Mouse (Mus musculus) lung, embryonic 14.5 days (tissue): ENCODE measurements at regions not wholly inside any gene's neighbourhood (a gene's known extent, or its start where the extent isn't known, plus 50 kb on each side); places are given as distances from the start of the nearest gene placed in this dataset.
"Not testable (repeated sequence)": the region's sequence is repeated elsewhere in the genome, so short reads cannot be mapped to it uniquely, and the experiment has no call there.

Source experiments
- ATAC-seq: fragments of 200-750 bp; cut with Nextera tagmentation; 2 replicates; pipeline ENCODE4 v1.8.0; 2017; ENCODE audit warnings: mild to moderate bottlenecking, moderate TSS enrichment, moderate library complexity; ENCODE audit not compliant: insufficient read depth
- DNase-seq: peaks from one replicate; pipeline ENCODE4 v3.0.0-alpha.2; 2015
- H3K27ac ChIP-seq: fragments of 300-500 bp; sonication (generic); 2 replicates; pipeline ENCODE4 v1.5.1; 2014; ENCODE audit warnings: low read depth, mild to moderate bottlenecking, moderate library complexity
- H3K27me3 ChIP-seq: fragments of 300-500 bp; sonication (generic); 2 replicates; pipeline ENCODE4 v1.6.1; 2014; ENCODE audit warnings: low read length, control low read depth; ENCODE audit not compliant: insufficient read depth
- H3K36me3 ChIP-seq: fragments of 300-500 bp; sonication (generic); 2 replicates; pipeline ENCODE4 v1.6.1; 2014; ENCODE audit warnings: control low read depth; ENCODE audit not compliant: insufficient read depth
- H3K4me1 ChIP-seq: fragments of 300-500 bp; sonication (generic); 2 replicates; pipeline ENCODE4 v1.6.1; 2014; ENCODE audit warnings: antibody characterized with exemption, control low read depth; ENCODE audit not compliant: insufficient read depth
- H3K4me2 ChIP-seq: fragments of 300-500 bp; sonication (generic); 2 replicates; pipeline ENCODE4 v1.6.1; 2014; ENCODE audit warnings: mild to moderate bottlenecking
- H3K4me3 ChIP-seq: fragments of 300-500 bp; sonication (generic); 2 replicates; pipeline ENCODE4 v1.5.1; 2014; ENCODE audit warnings: low read depth, low read length
- H3K9ac ChIP-seq: fragments of 300-500 bp; sonication (generic); 2 replicates; pipeline ENCODE4 v1.6.1; 2014
- H3K9me3 ChIP-seq: fragments of 300-500 bp; sonication (generic); 2 replicates; pipeline ENCODE4 v1.6.1; 2016; ENCODE audit warnings: low read depth, low read length, control low read depth
- CTCF ChIP-seq: IDR thresholded peaks from 2 replicates; pipeline ENCODE4 v1.5.1; 2016; ENCODE audit warnings: antibody characterized with exemption, low read depth
- WGBS: fragments of 180-500 bp; shearing (Covaris S2); extraction: QIAGEN DNeasy Blood & Tissue Kit; methylation state at CpG from one replicate; pipeline ENCODE4 v1.1.7; 2014; 5-methylcytosine and 5-hydroxymethylcytosine counted together

GRCm38 (mm10) chr9:4061037-4061436, 248.2 kb downstream of the Aasdhppt start:
- Histone ChIP-seq H3K9ac (no peak overlapping the region), H3K4me2 (no peak overlapping the region), H3K27ac (no peak overlapping the region), H3K9me3 (no peaks in the 10 kb centered on the region), H3K4me1 (no peaks in the 10 kb centered on the region), H3K27me3 (no peaks in the 10 kb centered on the region), H3K36me3 (no peaks in the 10 kb centered on the region), H3K4me3 (no peak overlapping the region)
- no peak for TF ChIP-seq CTCF
- ATAC-seq (no peak), DNase-seq (no peak)

- no peak for DNase-seq
- Histone ChIP-seq H3K4me1 (no peaks in the 10 kb centered on the region), H3K9me3 (no peaks in the 10 kb centered on the region), H3K4me2 (no peak overlapping the region), H3K27me3 (no peaks in the 10 kb centered on the region), H3K4me3 (no peak overlapping the region), H3K9ac (no peak overlapping the region), H3K36me3 (no peaks in the 10 kb centered on the region), H3K27ac (no peak overlapping the region)
- TF ChIP-seq CTCF, result no peak
- no peak for ATAC-seq
Measured at GRCm38 (mm10) chr9:4048749-4049148, 260.5 kb downstream of the Aasdhppt start.

GRCm38 (mm10) chr9:4047654-4048053, 261.6 kb downstream of the Aasdhppt start:
- ATAC-seq, H3K4me3 ChIP-seq, H3K4me2 ChIP-seq, H3K36me3 ChIP-seq, H3K27ac ChIP-seq, DNase-seq, H3K4me1 ChIP-seq, H3K27me3 ChIP-seq, H3K9me3 ChIP-seq, H3K9ac ChIP-seq: not testable (repeated sequence)
- 31% methylated on average over 1 of the region's 1 CpGs for WGBS

GRCm38 (mm10) chr9:4040871-4041665, 268.2 kb downstream of the Aasdhppt start:
- DNase-seq (no peak), ATAC-seq (no peak)
- no peaks in the 10 kb centered on the region for H3K36me3 ChIP-seq
- no peaks in the 10 kb centered on the region for H3K9me3 ChIP-seq
- no peak overlapping the region for H3K4me2 ChIP-seq
- no peaks in the 10 kb centered on the region for H3K27me3 ChIP-seq
- H3K27ac ChIP-seq, result no peak overlapping the region
- H3K9ac ChIP-seq, result no peak overlapping the region
- no peak for TF ChIP-seq CTCF
- no peak overlapping the region for H3K4me3 ChIP-seq
- 83% methylated on average over 1 of the region's 1 CpGs for WGBS
- H3K4me1 ChIP-seq, result no peaks in the 10 kb centered on the region

GRCm38 (mm10) chr9:4027181-4027580, 282.1 kb downstream of the Aasdhppt start:
- not testable (repeated sequence) for H3K27ac ChIP-seq, H3K27me3 ChIP-seq

GRCm38 (mm10) chr9:4020093-4020492, 289.2 kb downstream of the Aasdhppt start:
- no peaks in the 10 kb centered on the region for H3K27me3 ChIP-seq
- ATAC-seq, result no peak
- H3K36me3 ChIP-seq, result no peaks in the 10 kb centered on the region
- H3K9ac ChIP-seq, result no peak overlapping the region
- no peak overlapping the region for H3K27ac ChIP-seq
- no peak for TF ChIP-seq CTCF
- H3K4me2 ChIP-seq, result no peak overlapping the region
- H3K4me1 ChIP-seq, result no peaks in the 10 kb centered on the region
- DNase-seq, result no peak
- WGBS, result 57% methylated on average over 2 of the region's 2 CpGs
- H3K4me3 ChIP-seq, result no peak overlapping the region
- no peaks in the 10 kb centered on the region; the same call in 1 of the 2 replicates for H3K9me3 ChIP-seq

More at GRCm38 (mm10) chr9:4027181-4027580, 282.1 kb downstream of the Aasdhppt start:
- H3K4me3 ChIP-seq, H3K36me3 ChIP-seq, H3K4me2 ChIP-seq, DNase-seq, H3K4me1 ChIP-seq, H3K9ac ChIP-seq, ATAC-seq, H3K9me3 ChIP-seq: not testable (repeated sequence)
- 83% methylated on average over 3 of the region's 3 CpGs for WGBS

- no peak overlapping the region for H3K27ac ChIP-seq
- no peak overlapping the region for H3K4me3 ChIP-seq
- H3K4me2 ChIP-seq, result no peak overlapping the region
- H3K27me3 ChIP-seq, result no peaks in the 10 kb centered on the region
- WGBS, result 79% methylated on average over 3 of the region's 3 CpGs
- no peaks in the 10 kb centered on the region for H3K36me3 ChIP-seq
- H3K9ac ChIP-seq, result no peak overlapping the region
- H3K9me3 ChIP-seq, result no peaks in the 10 kb centered on the region
- no peak for ATAC-seq
- H3K4me1 ChIP-seq, result no peaks in the 10 kb centered on the region
- no peak for DNase-seq
- TF ChIP-seq CTCF, result no peak
Measured at GRCm38 (mm10) chr9:3996686-3997085, 312.6 kb downstream of the Aasdhppt start.

- not testable (repeated sequence) for H3K4me2 ChIP-seq, H3K4me3 ChIP-seq, H3K27ac ChIP-seq, H3K9ac ChIP-seq, H3K36me3 ChIP-seq, H3K9me3 ChIP-seq, ATAC-seq, H3K4me1 ChIP-seq, DNase-seq, H3K27me3 ChIP-seq
- 81% methylated on average over 3 of the region's 3 CpGs for WGBS
Measured at GRCm38 (mm10) chr9:3988383-3988782, 320.9 kb downstream of the Aasdhppt start.

GRCm38 (mm10) chr9:3987971-3988370, 321.3 kb downstream of the Aasdhppt start:
- H3K36me3 ChIP-seq, H3K4me2 ChIP-seq, DNase-seq, H3K4me3 ChIP-seq, H3K4me1 ChIP-seq, H3K27me3 ChIP-seq, H3K9ac ChIP-seq, H3K27ac ChIP-seq, H3K9me3 ChIP-seq, ATAC-seq: not testable (repeated sequence)
- 80% methylated on average over 1 of the region's 1 CpGs for WGBS
